Mouse (Mus musculus): ENCODE results near the gene Pigf. TPM values are rescaled to one million over a fixed set of nuclear protein-coding genes. Genes with fewer than 3 reads are reported as not detected.

Pigf gene
- polyA plus RNA-seq, 1 experiment: 14.8 TPM

GRCm38 (mm10) chr17:86964502-86964901 is 60.7 kb downstream of the Pigf start:
- H3ac ChIP-seq (ENCODE audit: control insufficient read depth, insufficient read length): peak overlapping the region; percentile 62
- peaks cover 5% of the 10 kb centered on the region for H3K36me3 ChIP-seq (ENCODE audit: control insufficient read depth, insufficient read depth)
- H3K27me3 ChIP-seq (ENCODE audit: control insufficient read depth, insufficient read depth, insufficient read length): no peaks in the 10 kb centered on the region
- TF ChIP-seq MAX (IDR thresholded peaks at IDR 0.05; ENCODE audit: low read depth) (no peak), USF1 (IDR thresholded peaks at IDR 0.05; ENCODE audit: low read depth) (no peak), POLR2AphosphoS2 (IDR thresholded peaks at IDR 0.05; ENCODE audit: insufficient read length, low read depth) (peak; percentile 53), REST (IDR thresholded peaks at IDR 0.05; ENCODE audit: insufficient read depth, insufficient read length) (no peak), TCF12 (IDR thresholded peaks at IDR 0.05; ENCODE audit: insufficient read depth, poor library complexity, severe bottlenecking) (no peak), SRF (IDR thresholded peaks at IDR 0.05; ENCODE audit: control insufficient read depth, insufficient read length, low read depth) (no peak), TCF3 (IDR thresholded peaks at IDR 0.05; ENCODE audit: insufficient read length, low read depth) (no peak), CEBPB (IDR thresholded peaks at IDR 0.05; ENCODE audit: insufficient read depth, poor library complexity, severe bottlenecking) (peak; percentile 78; the same call in 1 of the 2 replicates)
- H3K79me2 ChIP-seq (ENCODE audit: control insufficient read depth, insufficient read depth): peaks cover 56% of the 10 kb centered on the region
- H3K4me3 ChIP-seq: peak overlapping the region; percentile 94
- H3K4me2 ChIP-seq (ENCODE audit: low read depth): peak overlapping the region; percentile 86

GRCm38 (mm10) chr17:86964041-86964440 is 61.2 kb downstream of the Pigf start:
- Histone ChIP-seq H3K36me3 (ENCODE audit: control insufficient read depth, insufficient read depth) (peaks cover 5% of the 10 kb centered on the region), H3K27me3 (ENCODE audit: control insufficient read depth, insufficient read depth, insufficient read length) (no peaks in the 10 kb centered on the region), H3K4me3 (peak overlapping the region; percentile 94), H3K79me2 (ENCODE audit: control insufficient read depth, insufficient read depth) (peaks cover 52% of the 10 kb centered on the region), H3ac (ENCODE audit: control insufficient read depth, insufficient read length) (peak overlapping the region; percentile 62), H3K4me2 (ENCODE audit: low read depth) (peak overlapping the region; percentile 64)
- no peak for TF ChIP-seq REST (IDR thresholded peaks at IDR 0.05; ENCODE audit: insufficient read depth, insufficient read length)
- no peak for TF ChIP-seq CEBPB (IDR thresholded peaks at IDR 0.05; ENCODE audit: insufficient read depth, poor library complexity, severe bottlenecking)
- TF ChIP-seq POLR2A (IDR thresholded peaks at IDR 0.05; ENCODE audit: insufficient read length, low read depth): peak; percentile 8
- TF ChIP-seq POLR2AphosphoS2 (IDR thresholded peaks at IDR 0.05; ENCODE audit: insufficient read length, low read depth): no peak
- TF ChIP-seq MYOG (IDR thresholded peaks at IDR 0.05; ENCODE audit: control insufficient read depth in 1 of 3, insufficient read depth in 1 of 3, insufficient read length in 2 of 3, low read depth in 2 of 3): no peak

- TF ChIP-seq CEBPB (IDR thresholded peaks at IDR 0.05; ENCODE audit: insufficient read depth, poor library complexity, severe bottlenecking): no peak
- no peak for TF ChIP-seq MAX (IDR thresholded peaks at IDR 0.05; ENCODE audit: low read depth)
- peak; percentile 24 for TF ChIP-seq POLR2A (IDR thresholded peaks at IDR 0.05; ENCODE audit: insufficient read length, low read depth)
- no peak for TF ChIP-seq USF1 (IDR thresholded peaks at IDR 0.05; ENCODE audit: low read depth)
- TF ChIP-seq MYOD1 (IDR thresholded peaks at IDR 0.05; ENCODE audit: control insufficient read depth in 1 of 3, insufficient read length in 2 of 3, low read depth in 2 of 3): peak in 1 of 3 experiments; percentile 3
- peak; percentile 70 for TF ChIP-seq POLR2AphosphoS2 (IDR thresholded peaks at IDR 0.05; ENCODE audit: insufficient read length, low read depth)
- H3ac ChIP-seq (ENCODE audit: control insufficient read depth, insufficient read length): peak overlapping the region; percentile 62
- no peaks in the 10 kb centered on the region for H3K27me3 ChIP-seq (ENCODE audit: control insufficient read depth, insufficient read depth, insufficient read length)
- peaks cover 47% of the 10 kb centered on the region for H3K79me2 ChIP-seq (ENCODE audit: control insufficient read depth, insufficient read depth)
- H3K4me3 ChIP-seq: peak overlapping the region; percentile 94
- H3K4me2 ChIP-seq (ENCODE audit: low read depth): no peak overlapping the region
- H3K36me3 ChIP-seq (ENCODE audit: control insufficient read depth, insufficient read depth): peaks cover 5% of the 10 kb centered on the region
Observed at GRCm38 (mm10) chr17:86963586-86963902, 61.7 kb downstream of the Pigf start.

- peak within 1 kb of the TSS; percentile 94 for H3K4me3 ChIP-seq
- H3ac ChIP-seq (ENCODE audit: control insufficient read depth, insufficient read length): peak within 1 kb of the TSS; percentile 62
- peak within 1 kb of the TSS; percentile 93 for H3K4me2 ChIP-seq (ENCODE audit: low read depth)
- peaks cover 5% of the 10 kb centered on the region for H3K36me3 ChIP-seq (ENCODE audit: control insufficient read depth, insufficient read depth)
- TF ChIP-seq MYOD1 (IDR thresholded peaks at IDR 0.05; ENCODE audit: control insufficient read depth in 1 of 3, insufficient read length in 2 of 3, low read depth in 2 of 3): no peak
- TF ChIP-seq POLR2A (IDR thresholded peaks at IDR 0.05; ENCODE audit: insufficient read length, low read depth): peak; percentile 78
- peak; percentile 6 for TF ChIP-seq E2F4 (IDR thresholded peaks at IDR 0.05; ENCODE audit: insufficient read depth)
- no peak for TF ChIP-seq USF1 (IDR thresholded peaks at IDR 0.05; ENCODE audit: low read depth)
- no peak for TF ChIP-seq POLR2AphosphoS2 (IDR thresholded peaks at IDR 0.05; ENCODE audit: insufficient read length, low read depth)
- H3K79me2 ChIP-seq (ENCODE audit: control insufficient read depth, insufficient read depth): peaks cover 42% of the 10 kb centered on the region
- H3K27me3 ChIP-seq (ENCODE audit: control insufficient read depth, insufficient read depth, insufficient read length): no peaks in the 10 kb centered on the region
Observed at GRCm38 (mm10) chr17:86962894-86963585, 62.2 kb downstream of the Pigf start, which contains the start of gene Rhoq. Gene Rhoq, plus strand, starts transcription at chr17:86963082.

GRCm38 (mm10) chr17:86962297-86962893 is 62.8 kb downstream of the Pigf start:
- Histone ChIP-seq H3K36me3 (ENCODE audit: control insufficient read depth, insufficient read depth) (peaks cover 5% of the 10 kb centered on the region), H3K27me3 (ENCODE audit: control insufficient read depth, insufficient read depth, insufficient read length) (no peaks in the 10 kb centered on the region), H3K4me2 (ENCODE audit: low read depth) (peak overlapping the region; percentile 93), H3K79me2 (ENCODE audit: control insufficient read depth, insufficient read depth) (peaks cover 35% of the 10 kb centered on the region), H3K4me3 (peak overlapping the region; percentile 94), H3ac (ENCODE audit: control insufficient read depth, insufficient read length) (peak overlapping the region; percentile 62)
- no peak for TF ChIP-seq TCF3 (IDR thresholded peaks at IDR 0.05; ENCODE audit: insufficient read length, low read depth)
- no peak for TF ChIP-seq TCF12 (IDR thresholded peaks at IDR 0.05; ENCODE audit: insufficient read depth, poor library complexity, severe bottlenecking)
- TF ChIP-seq E2F4 (IDR thresholded peaks at IDR 0.05; ENCODE audit: insufficient read depth): no peak
- peak; percentile 54; the same call in 1 of the 2 replicates for TF ChIP-seq CEBPB (IDR thresholded peaks at IDR 0.05; ENCODE audit: insufficient read depth, poor library complexity, severe bottlenecking)
- TF ChIP-seq MYOD1 (IDR thresholded peaks at IDR 0.05; ENCODE audit: control insufficient read depth in 1 of 3, insufficient read length in 2 of 3, low read depth in 2 of 3): peak in 1 of 3 experiments; percentile 42
- peak; percentile 29 for TF ChIP-seq POLR2A (IDR thresholded peaks at IDR 0.05; ENCODE audit: insufficient read length, low read depth)

Measured in myocyte (in vitro differentiated cells).